Mouse (Mus musculus): ENCODE data around the gene Agxt2. TPM values are rescaled to one million over a fixed set of nuclear protein-coding genes. Genes with fewer than 3 reads are reported as not detected.

The Agxt2 gene
- total RNA-seq (2021), result not detected
- long read RNA-seq, result 0 reads

GRCm38 (mm10) chr15:10358039-10358948 is at the start of gene Agxt2:
Gene Agxt2, plus strand, starts transcription at chr15:10358532.
- DNase-seq (ENCODE audit: low spot score in 2 of 2), result no peak

GRCm38 (mm10) chr15:10311826-10312225 is 46.5 kb upstream of the Agxt2 start:
- no peak for DNase-seq (ENCODE audit: low spot score in 2 of 2)

DNA sequence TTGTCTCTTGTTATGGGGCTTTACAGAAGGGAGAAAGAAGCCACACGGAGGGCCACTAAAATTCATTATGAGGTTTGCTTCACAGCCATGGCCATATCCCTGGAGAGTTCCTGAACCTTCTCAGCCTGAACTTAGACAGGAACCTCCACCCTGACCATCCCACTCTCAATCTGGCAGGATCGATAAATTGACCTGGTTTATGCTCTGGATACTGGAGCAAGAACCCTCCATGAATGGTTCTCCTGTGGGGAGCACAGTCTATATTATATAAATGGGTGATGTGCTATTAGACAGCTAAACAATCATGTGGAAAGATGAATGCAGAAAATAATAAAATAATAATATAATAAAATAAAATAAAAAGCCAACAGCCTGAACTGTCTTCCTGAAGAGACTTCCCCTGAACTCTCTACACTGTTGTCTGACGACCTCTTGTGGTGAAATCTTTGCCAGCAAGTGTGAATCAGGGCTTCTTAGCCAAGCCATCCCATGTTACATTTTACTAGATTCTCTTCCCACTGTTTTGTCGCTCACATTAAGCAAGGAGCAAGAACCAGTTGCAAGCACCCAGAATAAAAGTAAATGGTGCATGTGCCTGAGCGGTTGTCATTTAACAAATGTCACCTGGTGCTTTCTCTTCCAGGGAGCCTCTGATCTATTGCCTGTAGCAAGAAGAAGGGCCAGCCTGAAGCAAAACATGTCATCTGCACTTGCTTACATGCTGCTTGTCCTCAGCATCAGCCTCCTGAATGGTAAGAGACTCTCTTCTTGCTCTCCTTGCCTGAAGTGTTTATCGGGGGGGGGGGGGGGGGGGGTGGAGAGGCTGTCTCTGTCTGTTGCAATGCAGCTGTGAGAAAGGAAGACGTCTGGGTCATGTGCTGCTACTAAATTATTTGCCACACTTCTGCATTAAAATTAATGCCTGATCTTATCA is 44.5 kb upstream of the Agxt2 start:
- peak; percentile 58 to 88 for DNase-seq (ENCODE audit: low spot score in 2 of 2)

- no peak for DNase-seq (ENCODE audit: low spot score in 2 of 2)
Measured at GRCm38 (mm10) chr15:10325080-10325479, 33.3 kb upstream of the Agxt2 start, which contains the start of gene Gm21973. Gene Gm21973, plus strand, starts transcription at chr15:10325380.

DNA sequence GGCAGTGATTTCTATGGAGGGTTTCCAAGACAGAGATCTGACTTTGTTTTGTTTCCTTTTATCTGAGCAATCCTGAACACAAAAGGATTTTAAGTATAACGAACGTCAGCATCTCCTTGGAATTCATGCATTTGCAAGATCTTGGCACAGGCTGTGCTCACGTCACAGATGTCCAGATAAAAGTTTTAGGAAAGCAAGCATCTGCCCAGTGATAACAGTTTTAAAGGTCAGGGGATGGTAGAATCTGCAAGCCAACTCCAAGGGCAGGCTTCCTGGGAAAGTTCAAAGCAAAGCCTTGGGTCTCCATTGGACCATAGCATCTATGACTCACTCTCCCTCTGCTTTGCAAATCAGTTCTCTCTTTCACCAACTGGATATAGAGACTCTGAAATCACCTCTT is 27.7 kb upstream of the Agxt2 start:
- DNase-seq (ENCODE audit: low spot score in 2 of 2), result no peak

DNA sequence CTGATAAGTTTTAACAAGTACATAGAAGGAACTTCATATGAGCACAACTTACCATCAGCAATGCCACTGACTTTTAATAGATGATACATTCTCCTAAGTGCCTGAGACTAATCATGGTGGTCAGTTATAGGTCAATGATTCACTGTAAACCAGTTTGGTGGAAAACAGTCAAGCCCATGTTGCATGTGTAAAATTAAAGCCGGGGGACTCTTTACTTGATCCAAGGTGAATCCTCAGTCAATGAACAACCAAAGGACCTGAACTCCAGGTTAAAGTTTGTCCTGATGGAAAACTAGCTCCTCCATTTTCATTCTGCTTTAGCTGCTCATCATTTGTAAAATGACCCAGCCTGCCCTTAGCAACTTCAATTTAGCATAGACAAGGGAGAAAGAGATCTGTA is 25.8 kb upstream of the Agxt2 start:
- no peak for DNase-seq (ENCODE audit: low spot score in 2 of 2)

GRCm38 (mm10) chr15:10338606-10339005 is 19.7 kb upstream of the Agxt2 start:
- DNase-seq (ENCODE audit: low spot score in 2 of 2), result no peak

GRCm38 (mm10) chr15:10347044-10347443 is 11.3 kb upstream of the Agxt2 start:
- no peak for DNase-seq (ENCODE audit: low spot score in 2 of 2)

- DNase-seq (ENCODE audit: low spot score in 2 of 2), result no peak
Measured at GRCm38 (mm10) chr15:10366331-10366730, 8.0 kb downstream of the Agxt2 start.

- no peak for DNase-seq (ENCODE audit: low spot score in 2 of 2)
Measured at GRCm38 (mm10) chr15:10375404-10375803, 17.1 kb downstream of the Agxt2 start.

- DNase-seq (ENCODE audit: low spot score in 2 of 2), result no peak
Measured at GRCm38 (mm10) chr15:10378338-10378959, 20.1 kb downstream of the Agxt2 start.

- no peak for DNase-seq (ENCODE audit: low spot score in 2 of 2)
Measured at GRCm38 (mm10) chr15:10379757-10380458, 21.6 kb downstream of the Agxt2 start.

DNA sequence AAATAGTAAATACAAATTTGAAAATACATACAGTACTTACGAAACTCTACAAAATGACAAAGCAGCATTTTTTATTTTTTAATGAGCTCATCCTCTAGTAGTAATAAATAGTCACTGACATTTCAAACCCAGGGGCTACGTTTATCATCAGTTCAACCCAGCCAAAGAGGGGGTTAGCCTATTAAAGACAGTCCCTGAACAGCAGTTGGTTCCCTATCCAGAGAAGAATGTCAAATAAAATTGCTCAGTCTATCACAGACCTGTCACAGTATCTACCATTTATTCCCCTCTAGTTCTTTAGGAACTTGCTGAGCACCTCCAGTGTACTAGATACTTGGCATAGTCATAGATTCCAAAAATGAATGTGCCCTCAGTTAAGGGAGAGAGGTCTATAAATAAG is 28.9 kb downstream of the Agxt2 start:
- DNase-seq (ENCODE audit: low spot score in 2 of 2), result no peak

DNA sequence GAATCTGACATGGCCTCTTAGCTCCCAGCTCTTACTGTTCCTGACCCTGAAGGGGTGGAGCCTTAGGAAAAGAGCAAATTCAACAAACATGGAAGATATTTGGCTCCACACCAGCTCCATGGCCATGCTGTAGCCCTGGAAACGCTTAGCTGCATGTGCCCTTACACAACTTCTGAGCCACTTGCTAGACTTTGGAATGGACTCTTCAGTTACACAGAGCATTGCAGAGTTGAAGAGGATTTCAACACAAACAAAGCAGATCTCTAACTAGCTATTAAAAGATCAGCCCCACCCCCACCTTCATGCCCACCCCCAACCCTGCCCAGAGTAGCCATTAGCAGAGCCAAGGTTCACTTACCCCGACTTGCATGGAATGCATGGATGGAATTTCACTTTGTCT is 41.5 kb downstream of the Agxt2 start:
- no peak for DNase-seq (ENCODE audit: low spot score in 2 of 2)

DNA sequence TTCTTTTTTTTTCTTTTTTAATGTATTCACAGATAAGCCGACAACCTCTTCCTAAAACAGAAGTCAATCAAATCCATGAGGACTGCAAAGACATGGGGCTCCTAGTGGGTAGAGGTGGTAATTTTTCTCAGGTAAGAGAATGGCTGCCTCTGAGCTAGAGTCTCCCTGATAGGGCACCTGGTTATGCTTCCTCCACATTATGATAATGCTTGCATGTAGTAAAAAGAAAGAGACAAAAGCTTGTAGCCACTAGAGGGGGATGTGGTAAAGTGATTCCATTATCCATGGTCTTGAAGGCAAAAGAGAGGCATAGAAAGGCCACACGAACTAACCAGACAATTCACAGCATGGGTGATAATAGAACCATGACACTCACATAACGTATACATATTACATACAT is 42.1 kb downstream of the Agxt2 start:
- peak in 1 of 2 experiments; percentile 49 for DNase-seq (ENCODE audit: low spot score in 2 of 2)

DNA sequence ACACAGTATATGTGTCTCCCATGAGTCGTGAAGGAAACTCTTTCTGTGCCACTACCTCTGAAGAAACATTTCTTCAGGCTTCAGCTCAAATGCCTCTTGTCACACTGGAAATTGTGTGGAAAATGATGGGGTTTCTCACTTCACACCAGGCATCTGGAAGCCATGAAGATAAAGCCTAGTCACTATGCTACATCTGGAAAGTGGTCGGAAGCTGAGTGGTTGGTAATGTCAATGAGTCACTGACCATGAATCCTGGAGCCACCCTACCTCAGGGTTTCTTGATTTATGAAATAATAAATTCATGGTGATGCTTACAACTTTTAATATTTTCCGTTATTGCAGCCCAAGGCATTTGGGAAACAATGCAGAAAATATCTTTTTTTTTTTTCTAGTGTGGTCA is 51.5 kb downstream of the Agxt2 start:
- no peak for DNase-seq (ENCODE audit: low spot score in 2 of 2)

- DNase-seq (ENCODE audit: low spot score in 2 of 2), result peak in 1 of 2 experiments; percentile 28
Measured at GRCm38 (mm10) chr15:10410881-10411280, 52.5 kb downstream of the Agxt2 start.

DNA sequence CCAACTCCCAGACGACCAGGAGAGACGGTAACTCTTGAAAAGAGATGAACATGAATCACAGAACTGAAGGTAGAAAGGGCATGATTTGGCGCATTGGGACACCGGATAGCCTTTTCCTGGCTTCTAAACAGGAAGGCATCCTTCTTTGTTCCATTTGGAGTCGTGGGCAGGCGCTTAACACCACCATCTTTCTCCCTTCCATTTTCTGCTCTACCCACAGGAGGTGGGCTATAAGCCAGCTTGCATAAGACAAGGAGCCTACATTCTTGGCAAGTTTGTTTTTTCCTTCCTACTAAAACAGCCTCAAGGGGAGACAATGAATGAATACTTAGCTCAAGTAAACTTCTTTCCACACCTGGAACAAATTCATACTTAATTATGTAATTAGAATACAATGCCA is 55.3 kb downstream of the Agxt2 start:
- DNase-seq (ENCODE audit: low spot score in 2 of 2), result no peak

GRCm38 (mm10) chr15:10421138-10421784 is 62.9 kb downstream of the Agxt2 start:
- no peak for DNase-seq (ENCODE audit: low spot score in 2 of 2)

GRCm38 (mm10) chr15:10421785-10422144 is 63.4 kb downstream of the Agxt2 start:
- no peak for DNase-seq (ENCODE audit: low spot score in 2 of 2)
